Mouse (Mus musculus): ENCODE results near the gene Cenpt.

Cenpt gene

GRCm38 (mm10) chr8:105808480-105808879 lies 44.6 kb downstream of the Cenpt start:
- in situ Hi-C loops (cut with MboI, MseI): loop anchor here (25.0 kb wide), 1 partner anchor 1221 kb away; the partner anchor contains the start of gene Pdp2

GRCm38 (mm10) chr8:105807766-105808165 lies 45.3 kb downstream of the Cenpt start:
- in situ Hi-C loops (cut with MboI, MseI): loop anchor here (25.0 kb wide), 1 partner anchor 1220 kb away; the partner anchor contains the start of gene Pdp2

DNA sequence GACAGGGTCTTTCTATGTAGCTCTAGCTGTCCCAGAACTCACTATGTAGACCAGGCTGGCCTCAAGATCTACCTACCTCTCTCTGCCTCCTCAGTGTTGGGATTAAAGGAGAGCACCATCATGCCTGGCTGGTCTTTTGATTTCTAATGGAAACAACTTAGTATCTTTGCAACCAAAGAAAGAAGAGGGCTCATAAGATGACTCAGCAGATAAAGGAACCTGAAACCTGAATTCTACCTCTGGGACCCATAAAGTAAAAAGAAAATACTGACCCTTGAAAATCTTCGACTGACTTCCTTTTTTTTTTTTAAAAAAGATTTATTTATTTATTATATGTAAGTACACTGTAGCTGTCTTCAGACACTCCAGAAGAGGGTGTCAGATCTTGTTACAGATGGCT lies 47.1 kb downstream of the Cenpt start:
- in situ Hi-C loops (cut with MboI, MseI): loop anchor here (25.0 kb wide), 1 partner anchor 1219 kb away; the partner anchor contains the start of gene Pdp2

GRCm38 (mm10) chr8:105805346-105805745 lies 47.7 kb downstream of the Cenpt start:
- in situ Hi-C loops (cut with MboI, MseI): loop anchor here (25.0 kb wide), 1 partner anchor 1218 kb away; the partner anchor contains the start of gene Pdp2

DNA sequence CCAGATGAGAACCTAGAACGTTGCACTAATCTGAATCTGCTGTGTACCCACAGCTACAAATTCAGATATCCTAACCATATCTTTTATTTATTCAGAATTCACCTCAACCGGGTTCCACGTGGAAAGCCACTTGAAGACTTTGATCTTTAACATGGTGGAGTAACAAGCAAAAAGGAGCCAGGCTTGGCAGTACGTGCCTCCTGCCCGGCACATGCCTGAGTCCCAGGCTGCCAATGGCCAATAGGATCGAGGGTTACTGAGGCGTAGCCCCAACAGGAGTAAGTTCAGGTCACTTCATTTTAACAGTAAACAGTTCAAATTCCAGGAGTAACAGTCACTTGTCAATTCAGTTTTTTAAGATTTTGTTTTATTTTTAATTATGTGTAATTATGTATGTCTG lies 48.3 kb downstream of the Cenpt start:
- in situ Hi-C loops (cut with MboI, MseI): loop anchor here (25.0 kb wide), 1 partner anchor 1217 kb away; the partner anchor contains the start of gene Pdp2

DNA sequence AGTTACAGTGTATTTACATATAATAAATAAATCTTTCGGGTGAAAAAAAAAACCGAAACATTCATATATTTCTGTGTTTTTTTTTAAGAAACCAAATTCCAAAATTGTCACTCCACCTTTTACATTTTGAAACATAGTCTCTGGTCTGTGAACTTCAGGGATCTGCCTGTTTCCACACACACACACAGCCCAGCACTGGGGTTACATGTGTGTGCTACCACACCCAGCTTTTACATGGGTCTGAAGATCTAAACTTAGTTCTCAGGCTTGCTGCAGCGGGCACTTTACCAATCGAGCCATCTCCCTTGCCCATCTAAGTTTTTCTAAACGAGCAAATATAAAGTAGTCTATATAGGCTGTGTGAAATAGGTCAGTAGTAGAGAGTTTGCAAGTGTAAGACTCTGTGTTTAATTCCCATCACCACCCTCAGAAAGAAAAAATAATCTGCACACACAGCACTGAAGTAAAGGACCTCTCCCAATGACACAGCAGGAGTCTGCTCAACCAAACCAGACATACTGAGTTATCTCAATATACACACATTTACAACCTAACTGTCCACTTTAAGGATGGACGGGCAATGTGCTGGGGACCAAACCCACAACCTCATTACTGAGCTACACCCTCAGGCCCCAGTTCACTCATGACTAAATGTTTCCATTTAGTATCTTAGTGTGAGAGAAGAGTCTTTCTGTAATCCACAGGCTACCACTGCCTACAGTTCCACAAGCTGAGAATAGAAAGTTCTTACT lies 51.7 kb downstream of the Cenpt start:
- in situ Hi-C loops (cut with MboI, MseI): loop anchor here (25.0 kb wide), 1 partner anchor 1214 kb away; the partner anchor contains the start of gene Pdp2

GRCm38 (mm10) chr8:105799091-105799812 lies 53.8 kb downstream of the Cenpt start:
- in situ Hi-C loops (cut with MboI, MseI): no loop called here

GRCm38 (mm10) chr8:105798408-105798807 lies 54.7 kb downstream of the Cenpt start:
- in situ Hi-C loops (cut with MboI, MseI): no loop called here

DNA sequence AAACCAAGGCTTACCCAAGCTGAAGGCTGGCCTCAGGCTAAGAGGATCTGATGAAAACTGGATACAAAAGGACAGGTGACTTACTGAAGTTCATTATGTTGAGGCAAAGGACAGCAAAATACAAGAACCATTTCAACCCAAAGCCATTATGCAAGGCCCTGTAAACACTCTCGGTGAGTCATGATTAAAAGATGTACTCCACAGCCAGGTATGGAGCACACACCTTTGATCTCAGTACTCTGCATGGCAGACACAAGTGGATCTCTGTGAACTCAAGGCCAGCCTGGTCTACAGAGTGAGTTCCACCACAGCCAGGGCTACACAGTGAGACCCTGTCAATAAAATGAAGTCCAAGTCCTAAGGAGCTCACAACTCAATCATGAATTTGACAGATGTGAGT lies 57.3 kb downstream of the Cenpt start:
- in situ Hi-C loops (cut with MboI, MseI): no loop called here
